Mouse (Mus musculus) splenic B cell, adult 2 months (primary cell): ENCODE measurements around the gene Il6st.

ENCODE experiments used
- DNase-seq: peaks from one replicate; pipeline ENCODE4 v3.0.0-alpha.2; 2011; ENCODE audit warnings: low read depth, low spot score
- H3K27me3 ChIP-seq: 2 replicates; pipeline ENCODE4 v1.6.1; 2012; ENCODE audit warnings: mild to moderate bottlenecking, low read length, moderate library complexity, mixed read lengths; ENCODE audit not compliant: control insufficient read depth, poor library complexity, insufficient read depth, severe bottlenecking
- H3K36me3 ChIP-seq: 2 replicates; pipeline ENCODE4 v1.6.1; 2012; ENCODE audit warnings: mild to moderate bottlenecking, low read length, moderate library complexity, mixed read lengths; ENCODE audit not compliant: control insufficient read depth, poor library complexity, insufficient read depth, severe bottlenecking

Il6st gene

GRCm38 (mm10) chr13:112436288-112436687, 27.6 kb upstream of the Il6st start:
- Histone ChIP-seq H3K27me3 (no peaks in the 10 kb centered on the region), H3K36me3 (no peaks in the 10 kb centered on the region)
- DNase-seq, result no peak

GRCm38 (mm10) chr13:112438001-112438868, 25.6 kb upstream of the Il6st start:
- H3K27me3 ChIP-seq, result no peaks in the 10 kb centered on the region
- H3K36me3 ChIP-seq, result no peaks in the 10 kb centered on the region
- peak; percentile 84 for DNase-seq

DNA sequence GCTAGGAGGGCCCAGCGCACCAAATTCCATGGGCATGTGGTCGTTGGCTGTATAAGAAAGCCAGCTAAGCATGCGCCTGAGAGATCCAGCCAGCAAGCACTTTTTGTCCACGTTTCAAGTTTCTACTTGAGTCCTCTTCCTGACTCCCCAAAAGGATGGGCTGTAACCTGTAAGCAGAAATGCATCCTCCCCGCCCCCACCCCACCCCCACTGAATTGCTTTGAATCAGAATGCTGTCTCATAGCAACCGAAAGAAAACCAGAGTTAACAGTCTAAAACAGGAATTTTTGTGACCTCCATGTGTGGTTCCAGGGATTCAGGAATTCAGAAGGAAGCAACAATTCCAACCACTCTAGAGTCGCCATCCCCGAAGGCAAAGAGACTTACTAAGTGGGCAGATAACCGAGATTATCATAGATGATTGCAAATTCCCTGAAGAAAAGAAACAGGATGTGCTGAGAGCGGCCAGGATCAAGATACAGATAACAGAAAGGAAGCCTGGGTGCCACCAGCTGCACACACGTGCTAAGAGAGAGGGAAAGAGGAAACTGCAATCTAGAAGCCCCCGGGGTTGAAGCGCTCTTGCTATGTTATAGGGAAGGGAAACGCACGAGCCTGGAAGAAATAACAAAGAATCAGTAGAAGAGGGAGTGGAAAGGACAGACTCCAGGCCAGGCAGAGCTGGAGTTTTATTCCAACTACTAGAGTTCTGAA, 24.6 kb upstream of the Il6st start:
- Histone ChIP-seq H3K36me3 (no peaks in the 10 kb centered on the region), H3K27me3 (no peaks in the 10 kb centered on the region)
- peak; percentile 61 for DNase-seq

DNA sequence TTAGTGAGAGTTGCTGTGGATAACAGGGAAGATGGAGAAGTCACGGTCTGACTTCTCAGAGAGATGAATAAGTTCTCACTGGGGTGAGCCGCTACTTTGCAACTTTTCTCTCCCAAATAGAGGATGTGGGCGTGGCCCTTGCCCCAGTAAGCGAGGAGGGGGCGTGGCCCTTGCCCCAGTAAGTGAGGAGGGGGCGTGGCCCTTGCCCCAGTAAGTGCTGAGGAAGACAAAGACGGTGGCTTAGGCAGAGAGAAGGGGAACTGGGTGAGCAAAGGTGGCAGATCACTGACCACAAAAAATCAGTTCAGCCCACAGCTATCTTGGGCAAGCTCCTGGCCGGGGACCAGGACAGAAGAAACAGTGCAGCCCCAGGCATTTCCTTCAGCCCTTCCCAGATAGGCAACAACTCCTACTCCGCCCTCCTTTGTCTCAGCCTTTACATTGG, 23.9 kb upstream of the Il6st start:
- DNase-seq, result peak; percentile 89
- Histone ChIP-seq H3K27me3 (no peaks in the 10 kb centered on the region), H3K36me3 (no peaks in the 10 kb centered on the region)

GRCm38 (mm10) chr13:112440668-112441067, 23.2 kb upstream of the Il6st start:
- Histone ChIP-seq H3K36me3 (no peaks in the 10 kb centered on the region), H3K27me3 (no peaks in the 10 kb centered on the region)
- DNase-seq, result no peak

- H3K27me3 ChIP-seq, result no peaks in the 10 kb centered on the region
- DNase-seq, result no peak
Observed at GRCm38 (mm10) chr13:112442867-112443529, 20.9 kb upstream of the Il6st start.

DNA sequence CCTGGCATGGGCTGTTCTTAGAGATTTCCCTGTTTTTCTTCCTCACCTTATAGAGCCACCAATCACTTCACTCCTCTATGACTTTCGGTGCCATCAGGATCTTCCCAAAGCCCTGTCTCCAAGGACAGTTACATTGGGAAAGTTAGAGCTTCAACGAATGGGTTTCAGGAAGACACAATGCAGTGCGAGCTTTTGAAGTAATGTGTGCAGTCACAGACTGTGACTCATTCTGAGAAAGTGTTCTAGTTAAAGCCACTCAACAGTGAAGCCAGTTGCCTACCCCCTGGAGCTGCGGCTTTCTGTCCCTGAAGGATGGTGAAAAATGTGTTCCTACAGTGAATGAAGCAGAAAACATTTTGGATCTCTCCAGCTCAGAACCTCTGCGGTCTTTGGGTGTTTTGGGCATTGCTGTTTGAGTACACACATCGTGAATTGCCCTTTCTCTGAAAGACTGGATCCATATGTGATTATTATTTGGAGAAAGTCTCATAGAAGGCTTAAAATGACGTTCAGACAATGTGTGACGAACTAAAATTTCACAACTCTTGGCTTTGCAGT, 16.7 kb upstream of the Il6st start:
- no peak for DNase-seq
- no peaks in the 10 kb centered on the region for H3K36me3 ChIP-seq
- no peaks in the 10 kb centered on the region for H3K27me3 ChIP-seq

More at GRCm38 (mm10) chr13:112442867-112443529, 20.9 kb upstream of the Il6st start:
- H3K36me3 ChIP-seq, result no peaks in the 10 kb centered on the region

DNA sequence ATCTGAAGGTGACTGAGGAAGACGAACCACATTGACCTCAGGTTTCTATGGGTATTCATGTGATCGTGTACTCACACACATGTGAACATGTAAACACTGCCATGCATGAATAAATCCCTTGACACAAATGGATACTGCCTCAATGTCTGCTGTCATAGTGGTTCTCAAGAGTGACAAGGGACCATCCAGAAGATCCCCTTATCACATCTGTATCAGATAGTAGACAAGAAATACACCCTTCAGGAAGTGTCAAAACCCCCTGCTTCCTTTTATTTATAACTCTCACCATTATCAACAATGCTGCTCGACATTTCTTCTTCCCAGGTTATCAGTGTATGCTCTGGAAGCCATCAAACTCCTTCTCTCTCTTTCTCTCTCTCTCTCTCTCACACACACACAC, 13.7 kb upstream of the Il6st start:
- H3K36me3 ChIP-seq, result no peaks in the 10 kb centered on the region
- no peaks in the 10 kb centered on the region for H3K27me3 ChIP-seq
- DNase-seq, result no peak

DNA sequence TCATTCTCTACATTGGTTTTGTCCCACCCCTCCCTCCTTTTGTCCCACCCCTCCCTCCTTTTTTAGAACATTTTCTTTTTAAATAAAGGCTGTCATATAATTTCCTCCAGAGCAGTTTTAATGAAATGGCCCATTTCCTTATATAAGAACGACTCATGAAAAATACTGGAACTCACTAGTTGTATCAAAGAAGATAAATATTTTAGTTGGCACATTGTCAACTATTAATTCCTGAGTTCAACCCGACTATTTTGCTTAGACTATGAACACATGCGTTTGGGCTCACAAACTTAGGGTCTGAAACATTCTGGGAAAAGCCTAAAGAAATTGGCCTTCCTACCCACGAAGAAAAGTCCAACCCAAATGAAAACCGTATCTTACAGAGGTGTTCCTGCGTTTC, 6.5 kb upstream of the Il6st start:
- DNase-seq, result no peak
- Histone ChIP-seq H3K27me3 (no peaks in the 10 kb centered on the region), H3K36me3 (no peaks in the 10 kb centered on the region)

GRCm38 (mm10) chr13:112458016-112458415, 5.9 kb upstream of the Il6st start:
- H3K36me3 ChIP-seq, result no peaks in the 10 kb centered on the region
- H3K27me3 ChIP-seq, result no peaks in the 10 kb centered on the region
- no peak for DNase-seq

- no peaks in the 10 kb centered on the region for H3K27me3 ChIP-seq
- no peak for DNase-seq
Observed at GRCm38 (mm10) chr13:112458435-112459018, 5.3 kb upstream of the Il6st start.

DNA sequence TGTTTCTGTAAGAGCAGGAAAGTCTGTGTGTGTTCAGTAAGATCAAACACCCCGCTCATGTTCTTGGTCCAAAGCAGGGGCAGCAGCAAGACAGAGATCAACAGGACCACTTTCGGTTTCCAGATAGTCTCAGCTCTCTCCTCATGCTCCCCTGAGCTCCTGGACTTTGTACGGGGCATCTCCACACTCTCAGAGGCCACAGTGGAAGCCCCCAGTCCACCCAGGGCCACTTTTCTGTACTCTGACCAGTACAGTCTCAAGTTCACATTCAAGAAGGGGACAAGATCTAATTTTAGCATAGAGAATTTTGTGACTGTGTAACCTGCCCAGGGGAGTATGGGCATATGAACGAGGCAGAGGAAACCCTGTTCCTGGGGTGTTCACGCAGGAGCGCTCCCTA, 3.9 kb upstream of the Il6st start:
- no peaks in the 10 kb centered on the region for H3K27me3 ChIP-seq
- no peaks in the 10 kb centered on the region for H3K36me3 ChIP-seq
- no peak for DNase-seq

More at GRCm38 (mm10) chr13:112458435-112459018, 5.3 kb upstream of the Il6st start:
- H3K36me3 ChIP-seq, result no peaks in the 10 kb centered on the region

GRCm38 (mm10) chr13:112462411-112462987, 1.4 kb upstream of the Il6st start:
- Histone ChIP-seq H3K36me3 (no peaks in the 10 kb centered on the region), H3K27me3 (no peaks in the 10 kb centered on the region)
- DNase-seq, result no peak

GRCm38 (mm10) chr13:112463337-112463802, 500 bp upstream of the Il6st start:
- Histone ChIP-seq H3K27me3 (no peaks in the 10 kb centered on the region), H3K36me3 (no peaks in the 10 kb centered on the region)
- DNase-seq, result no peak
